Mouse (Mus musculus): Measurements from ENCODE around the gene Vmn1r3. TPM values are rescaled to one million over a fixed set of nuclear protein-coding genes. Genes with fewer than 3 reads are reported as not detected.
"Not testable (repeated sequence)": the region's sequence is repeated elsewhere in the genome, so short reads cannot be mapped to it uniquely, and the experiment has no call there.

Vmn1r3 gene
- polyA plus RNA-seq, 1 experiment from 2014 or later: not detected

DNA sequence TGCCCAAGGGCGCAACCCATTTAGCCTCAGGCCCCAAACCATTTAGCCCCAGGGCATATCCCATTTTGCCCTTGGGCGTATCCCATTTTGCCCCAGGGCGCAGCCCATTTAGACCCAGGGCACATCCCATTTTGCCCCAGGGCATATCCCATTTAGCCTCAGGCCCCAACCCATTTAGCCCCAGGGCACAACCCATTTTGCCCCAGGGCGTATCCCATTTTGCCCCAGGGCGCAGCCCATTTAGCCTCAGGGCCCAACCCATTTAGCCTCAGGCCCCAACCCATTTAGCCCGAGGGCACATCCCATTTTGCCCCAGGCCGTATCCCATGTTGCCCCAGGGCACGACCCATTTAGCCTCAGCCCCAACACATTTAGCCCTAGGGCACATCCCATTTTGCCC lies 9.4 kb downstream of the Vmn1r3 start:
- H3K36me3 ChIP-seq (replicated peaks; ENCODE audit: insufficient read depth, low read length); H3K9ac ChIP-seq (replicated peaks); H3K4me3 ChIP-seq (ENCODE audit: low read depth, low read length); H3K4me2 ChIP-seq (ENCODE audit: low read depth, low read length); H3K9me3 ChIP-seq (ENCODE audit: low read length); H3K27ac ChIP-seq (ENCODE audit: low read depth); ATAC-seq; H3K27me3 ChIP-seq (ENCODE audit: insufficient read depth, low read length); DNase-seq; H3K4me1 ChIP-seq (ENCODE audit: insufficient read depth): not testable (repeated sequence)
- 85% methylated on average over 5 of the region's 8 CpGs for WGBS (ENCODE audit: insufficient replicate concordance)

DNA sequence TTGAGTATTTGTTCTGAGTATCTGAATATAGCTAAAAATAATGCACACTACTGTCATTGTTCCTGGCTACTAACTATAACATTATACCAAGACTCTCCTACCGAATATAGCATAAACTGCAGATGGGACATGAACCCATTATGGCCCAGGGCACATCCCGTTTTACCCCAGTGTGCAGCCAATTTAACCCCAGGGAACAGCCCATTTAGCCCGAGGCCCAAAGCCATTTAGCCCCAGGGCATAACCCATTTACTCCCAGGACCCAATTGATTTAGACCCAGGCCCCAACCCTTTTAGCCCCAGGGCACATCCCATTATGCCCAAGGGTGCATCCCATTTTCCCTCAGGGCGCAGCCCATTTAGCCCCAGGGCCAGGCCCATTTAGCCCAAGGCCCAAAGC lies 10.6 kb downstream of the Vmn1r3 start:
- not testable (repeated sequence) for H3K36me3 ChIP-seq (replicated peaks; ENCODE audit: insufficient read depth, low read length); H3K27ac ChIP-seq (ENCODE audit: low read depth); H3K9me3 ChIP-seq (ENCODE audit: low read length); H3K27me3 ChIP-seq (ENCODE audit: insufficient read depth, low read length); H3K4me1 ChIP-seq (ENCODE audit: insufficient read depth); H3K4me2 ChIP-seq (ENCODE audit: low read depth, low read length); ATAC-seq; H3K9ac ChIP-seq (replicated peaks); H3K4me3 ChIP-seq (ENCODE audit: low read depth, low read length)
- 76% methylated on average over 4 of the region's 4 CpGs for WGBS (ENCODE audit: insufficient replicate concordance)
- DNase-seq: peak; percentile 12

DNA sequence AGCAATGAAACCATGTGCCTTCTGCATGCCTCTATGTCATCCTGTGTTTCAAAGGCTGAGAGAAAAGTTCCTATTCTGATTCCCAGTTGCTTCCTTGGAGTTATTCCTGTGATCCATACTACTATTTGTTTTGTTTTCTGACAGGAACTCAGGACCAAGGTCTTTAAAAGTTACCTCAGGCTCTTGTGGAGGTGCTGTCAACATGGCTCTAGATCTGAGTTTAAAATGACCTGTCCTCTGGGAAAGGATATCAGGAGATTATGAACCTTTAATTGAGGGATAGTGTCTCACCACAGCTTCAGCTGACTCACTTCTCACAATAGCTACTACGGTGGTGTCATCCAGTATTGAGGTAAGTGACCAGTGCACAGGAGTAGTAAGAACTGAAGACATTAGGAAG lies 18.1 kb downstream of the Vmn1r3 start, which contains the start of gene Vmn1r2:
TSS of gene Vmn1r2 (plus strand) at position 301 of the 400 bp plus-strand sequence.
- DNase-seq; H3K9me3 ChIP-seq (ENCODE audit: low read length); H3K27ac ChIP-seq (ENCODE audit: low read depth); H3K4me2 ChIP-seq (ENCODE audit: low read depth, low read length); H3K4me3 ChIP-seq (ENCODE audit: low read depth, low read length); ATAC-seq; H3K27me3 ChIP-seq (ENCODE audit: insufficient read depth, low read length); H3K4me1 ChIP-seq (ENCODE audit: insufficient read depth); H3K9ac ChIP-seq (replicated peaks); H3K36me3 ChIP-seq (replicated peaks; ENCODE audit: insufficient read depth, low read length): not testable (repeated sequence)
- no CpG with 5 or more reads among the region's 1 CpGs for WGBS (ENCODE audit: insufficient replicate concordance)

DNA sequence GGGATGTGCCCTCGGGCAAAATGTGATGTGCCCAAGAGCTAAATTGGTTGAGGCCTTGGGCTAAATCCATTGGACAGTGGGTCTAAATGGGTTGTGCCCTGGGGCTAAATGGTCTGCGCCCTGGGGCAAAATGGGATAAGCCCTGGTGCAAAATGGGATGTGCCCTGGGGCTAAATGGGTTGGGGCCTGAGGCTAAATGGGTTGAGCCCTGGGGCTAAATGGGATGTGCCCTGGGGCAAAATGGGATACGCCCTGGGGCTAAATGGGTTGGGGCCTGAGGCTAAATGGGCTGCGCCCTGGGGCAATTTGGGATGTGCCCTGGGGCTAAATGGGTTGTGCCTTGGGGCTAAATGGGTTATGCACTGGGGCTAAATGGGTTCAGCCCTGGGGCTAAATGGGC lies 20.1 kb downstream of the Vmn1r3 start:
- H3K27me3 ChIP-seq (ENCODE audit: insufficient read depth, low read length): no peaks in the 10 kb centered on the region
- no peak overlapping the region for H3K9ac ChIP-seq (replicated peaks)
- no peaks in the 10 kb centered on the region for H3K4me1 ChIP-seq (ENCODE audit: insufficient read depth)
- ATAC-seq (no peak), DNase-seq (peak; percentile 20)
- 89% methylated on average over 4 of the region's 4 CpGs for whole genome bisulfite sequencing (ENCODE audit: insufficient replicate concordance)
- no peaks in the 10 kb centered on the region for H3K9me3 ChIP-seq (ENCODE audit: low read length)
- H3K4me3 ChIP-seq (ENCODE audit: low read depth, low read length): no peak overlapping the region
- no peak overlapping the region for H3K27ac ChIP-seq (ENCODE audit: low read depth)
- no peak for TF ChIP-seq EP300 (IDR thresholded peaks at IDR 0.05; ENCODE audit: low read depth)
- no peak for TF ChIP-seq CTCF (IDR thresholded peaks at IDR 0.05; ENCODE audit: low read depth)
- H3K36me3 ChIP-seq (replicated peaks; ENCODE audit: insufficient read depth, low read length): no peaks in the 10 kb centered on the region
- H3K4me2 ChIP-seq (ENCODE audit: low read depth, low read length): no peak overlapping the region

DNA sequence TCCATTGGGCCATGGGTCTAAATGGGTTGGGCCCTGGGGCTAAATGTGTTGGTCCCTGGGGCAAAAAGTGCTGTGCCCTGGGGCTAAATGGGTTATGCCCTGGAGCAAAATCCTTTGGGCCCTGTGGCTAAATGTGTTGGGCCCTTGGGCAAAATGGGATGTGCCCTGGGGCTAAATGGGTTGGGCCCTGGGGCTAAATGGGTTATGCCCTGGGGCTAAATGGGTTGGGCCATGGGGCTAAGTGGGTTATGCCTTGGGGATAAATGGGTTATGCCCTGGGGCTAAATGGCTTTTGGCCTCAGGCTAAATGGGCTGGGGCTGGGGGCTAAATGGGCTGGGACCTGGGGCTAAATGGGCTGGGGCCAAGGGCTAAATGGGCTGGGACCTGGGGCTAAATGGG lies 20.7 kb downstream of the Vmn1r3 start:
- not testable (repeated sequence) for H3K4me2 ChIP-seq (ENCODE audit: low read depth, low read length); H3K27me3 ChIP-seq (ENCODE audit: insufficient read depth, low read length); H3K9ac ChIP-seq (replicated peaks); H3K9me3 ChIP-seq (ENCODE audit: low read length); H3K4me1 ChIP-seq (ENCODE audit: insufficient read depth); DNase-seq; H3K27ac ChIP-seq (ENCODE audit: low read depth); H3K4me3 ChIP-seq (ENCODE audit: low read depth, low read length); ATAC-seq; H3K36me3 ChIP-seq (replicated peaks; ENCODE audit: insufficient read depth, low read length)

DNA sequence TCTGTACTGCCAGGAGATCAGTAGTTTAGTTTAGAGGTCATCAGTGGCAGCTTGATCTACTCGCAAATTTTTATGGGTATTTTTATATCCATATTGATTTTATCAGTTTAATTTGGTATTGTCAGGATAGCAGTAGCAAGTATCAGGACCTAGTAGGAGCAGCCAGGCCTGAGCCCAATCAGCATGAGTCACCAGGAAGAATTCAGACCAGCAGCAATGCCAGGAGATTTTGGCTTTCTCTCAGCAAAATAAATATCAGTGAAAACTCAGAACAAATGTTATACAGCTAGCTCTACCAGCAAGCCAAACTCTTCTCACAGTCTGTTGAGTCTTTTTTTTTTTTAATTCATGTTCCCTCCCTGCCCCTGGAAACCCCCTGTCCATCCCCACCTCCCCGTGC lies 31.8 kb downstream of the Vmn1r3 start:
- H3K4me3 ChIP-seq (ENCODE audit: low read depth, low read length); H3K36me3 ChIP-seq (replicated peaks; ENCODE audit: insufficient read depth, low read length); H3K9ac ChIP-seq (replicated peaks); H3K27me3 ChIP-seq (ENCODE audit: insufficient read depth, low read length); H3K4me1 ChIP-seq (ENCODE audit: insufficient read depth); ATAC-seq; H3K9me3 ChIP-seq (ENCODE audit: low read length); DNase-seq; H3K4me2 ChIP-seq (ENCODE audit: low read depth, low read length); H3K27ac ChIP-seq (ENCODE audit: low read depth): not testable (repeated sequence)
- 81% methylated on average over 2 of the region's 2 CpGs for WGBS (ENCODE audit: insufficient replicate concordance)

DNA sequence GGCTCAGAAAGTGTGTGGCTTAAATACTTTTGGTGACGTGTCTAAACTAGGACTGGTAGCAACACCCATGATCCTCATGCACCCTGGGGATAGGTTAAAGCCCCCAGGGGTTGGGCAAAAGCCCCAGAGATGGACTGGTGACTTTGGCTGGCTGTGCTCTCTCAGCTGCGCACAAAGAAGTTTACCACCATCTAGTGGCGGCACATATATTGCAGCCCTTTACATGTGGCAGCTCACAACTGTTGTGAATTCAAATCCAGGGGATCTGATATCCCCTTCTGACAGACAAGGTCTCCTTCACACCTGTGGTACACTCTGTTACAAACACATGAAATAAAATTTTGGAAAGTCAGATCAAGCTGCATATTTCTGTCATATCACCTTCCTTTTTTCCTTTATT lies 37.2 kb downstream of the Vmn1r3 start:
- not testable (repeated sequence) for H3K4me3 ChIP-seq (ENCODE audit: low read depth, low read length); H3K9ac ChIP-seq (replicated peaks); H3K27ac ChIP-seq (ENCODE audit: low read depth); DNase-seq; H3K4me1 ChIP-seq (ENCODE audit: insufficient read depth); H3K9me3 ChIP-seq (ENCODE audit: low read length); H3K27me3 ChIP-seq (ENCODE audit: insufficient read depth, low read length); ATAC-seq; H3K36me3 ChIP-seq (replicated peaks; ENCODE audit: insufficient read depth, low read length); H3K4me2 ChIP-seq (ENCODE audit: low read depth, low read length)
- no CpG with 5 or more reads among the region's 3 CpGs for WGBS (ENCODE audit: insufficient replicate concordance)

Other genes with a start within 250 kb of the Vmn1r3 start
- not detected in 2 replicates for gene Vmn1r2, start 18.0 kb downstream of the Vmn1r3 start, polyA plus RNA-seq (2015; fragmentation: Nextera tagmentation; extraction: Ambion mirVana)

Data from liver, postnatal 0 days (tissue).